Mouse (Mus musculus): Measurements from ENCODE around the gene Zfp286. TPM values are rescaled to one million over a fixed set of nuclear protein-coding genes. Genes with fewer than 3 reads are reported as not detected.

Zfp286 gene
- 31.8 and 34.0 TPM in 2 replicates for polyA plus RNA-seq (2016; fragmentation: Nextera tagmentation; extraction: Ambion mirVana)

DNA sequence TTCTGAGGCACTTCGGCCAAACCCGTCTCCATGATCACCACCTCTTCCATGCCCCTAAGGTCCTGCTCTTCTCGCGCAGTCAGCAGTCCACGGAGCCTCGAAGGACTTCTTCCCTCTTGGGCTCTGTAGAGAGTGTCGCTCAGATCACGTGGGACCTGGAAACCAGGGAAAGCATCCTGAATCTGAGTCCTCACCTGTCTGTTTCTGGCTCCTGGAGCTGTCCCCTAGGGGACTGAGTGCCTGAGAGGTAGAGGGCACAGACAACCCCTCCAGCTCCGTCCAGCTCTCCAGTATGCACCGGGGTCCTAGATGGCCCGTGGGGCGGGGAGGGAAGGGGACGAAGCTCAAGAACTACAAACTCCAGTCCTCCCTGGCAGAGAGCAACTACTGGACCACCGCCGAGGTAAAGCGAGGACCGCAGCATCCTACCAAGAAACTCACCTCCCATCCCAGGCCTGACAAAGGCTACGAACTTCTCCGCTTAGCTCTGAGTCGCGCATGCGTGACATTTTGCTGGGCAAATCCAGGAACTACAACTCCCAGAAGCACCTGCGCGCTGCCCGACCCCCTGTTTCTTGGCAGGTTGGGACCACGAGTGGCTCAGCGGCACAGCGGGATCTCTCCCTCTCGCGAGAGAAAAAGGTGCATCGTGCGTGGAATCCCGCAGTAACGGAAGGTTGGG is at the start of gene Zfp286:
Gene Zfp286 (minus strand): TSS at position 528 of the 682 bp plus-strand sequence.
- H3K9me3 ChIP-seq: peaks cover 1% of the 10 kb centered on the region; the same call in 1 of the 2 replicates
- 8% methylated on average over 34 of the region's 34 CpGs for WGBS

DNA sequence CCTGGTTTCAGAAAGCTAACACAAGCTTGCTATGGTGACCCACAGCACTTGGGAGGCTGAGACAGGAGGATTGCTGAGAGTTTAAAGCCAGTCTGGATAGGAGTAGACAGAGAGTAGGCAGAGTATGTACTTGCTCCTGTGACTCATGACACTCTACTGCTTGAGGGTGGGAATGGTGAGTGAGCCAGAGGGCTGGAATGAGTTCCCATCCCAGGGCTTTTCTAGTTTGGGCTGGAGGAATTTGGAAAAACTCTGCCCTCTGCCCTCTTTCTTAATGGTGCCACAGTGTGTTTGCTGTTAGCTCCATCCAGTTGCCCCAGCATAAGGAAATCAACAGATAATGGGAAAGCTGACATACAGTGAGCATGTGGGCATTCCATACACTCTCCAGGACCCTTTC is 42.6 kb upstream of the Zfp286 start:
- Histone ChIP-seq H3K36me3 (no peaks in the 10 kb centered on the region), H3K9me3 (no peaks in the 10 kb centered on the region)
- ATAC-seq (ENCODE audit: low FRiP score, low read depth): no peak

More for the DNA sequence above, at the start of gene Zfp286:
- H3K4me2 ChIP-seq (replicated peaks): peak within 1 kb of the TSS; percentile 75
- peak; percentile 97 for ATAC-seq (ENCODE audit: low FRiP score, low read depth)
- H3K36me3 ChIP-seq: peaks cover 19% of the 10 kb centered on the region
- no peaks in the 10 kb centered on the region for H3K27me3 ChIP-seq
- H3K27ac ChIP-seq (replicated peaks): no peak within 1 kb of the TSS
- peak within 1 kb of the TSS; percentile 63 for H3K4me3 ChIP-seq
- H3K9ac ChIP-seq (replicated peaks): peak within 1 kb of the TSS; percentile 78
- H3K4me1 ChIP-seq: peaks cover 13% of the 10 kb centered on the region

DNA sequence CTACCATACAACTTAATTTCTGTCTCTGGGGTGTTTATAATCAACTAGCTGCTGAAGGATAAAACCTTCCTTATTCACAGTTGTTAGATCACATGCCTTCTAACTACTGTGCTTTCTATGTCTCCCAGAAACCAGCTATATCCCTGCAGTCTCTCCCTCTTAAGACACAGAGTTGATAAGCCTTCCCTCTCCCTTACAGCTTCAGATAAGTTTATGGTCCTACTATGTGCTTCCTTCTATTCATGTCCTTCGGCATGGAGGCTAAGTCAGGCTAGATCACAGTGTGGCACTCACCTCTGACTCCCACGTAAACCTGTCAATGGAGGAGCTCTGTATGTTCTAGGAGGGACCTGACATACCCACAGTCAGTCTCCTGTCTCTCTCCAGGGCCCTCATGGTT is 41.1 kb upstream of the Zfp286 start:
- Histone ChIP-seq H3K36me3 (no peaks in the 10 kb centered on the region), H3K4me3 (no peak overlapping the region), H3K4me1 (no peaks in the 10 kb centered on the region), H3K9me3 (no peaks in the 10 kb centered on the region), H3K9ac (replicated peaks) (no peak overlapping the region), H3K4me2 (replicated peaks) (no peak overlapping the region), H3K27ac (replicated peaks) (no peak overlapping the region), H3K27me3 (no peaks in the 10 kb centered on the region)
- ATAC-seq (ENCODE audit: low FRiP score, low read depth): no peak
- WGBS: 83% methylated on average over 2 of the region's 2 CpGs

More for the DNA sequence above, 42.6 kb upstream of the Zfp286 start:
- Histone ChIP-seq H3K9ac (replicated peaks) (no peak overlapping the region), H3K4me2 (replicated peaks) (no peak overlapping the region), H3K4me1 (no peaks in the 10 kb centered on the region), H3K4me3 (no peak overlapping the region), H3K27ac (replicated peaks) (no peak overlapping the region), H3K27me3 (no peaks in the 10 kb centered on the region)

DNA sequence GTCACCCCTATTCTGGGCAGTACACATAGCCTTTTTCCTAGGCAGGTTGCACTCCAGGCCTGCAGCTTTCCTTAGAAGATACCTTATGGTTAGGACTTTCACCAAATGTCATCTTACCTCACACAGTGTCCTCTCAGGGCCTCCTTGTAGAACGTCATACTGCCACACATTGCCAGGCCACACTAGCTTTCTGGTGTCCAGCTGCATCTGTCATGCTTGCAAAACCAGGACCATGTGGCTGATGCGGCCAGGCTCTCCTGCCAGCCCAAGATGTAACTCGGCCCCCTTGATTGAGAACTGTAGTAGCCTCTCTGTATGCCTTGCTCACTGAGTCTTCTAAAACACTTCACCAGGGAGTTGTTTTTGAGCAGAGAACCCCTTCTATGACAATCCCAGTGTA is 38.6 kb upstream of the Zfp286 start:
- WGBS: 82% methylated on average over 3 of the region's 3 CpGs
- ATAC-seq (ENCODE audit: low FRiP score, low read depth): no peak
- Histone ChIP-seq H3K4me1 (no peaks in the 10 kb centered on the region), H3K27ac (replicated peaks) (no peak overlapping the region), H3K9ac (replicated peaks) (no peak overlapping the region), H3K4me2 (replicated peaks) (no peak overlapping the region), H3K27me3 (no peaks in the 10 kb centered on the region), H3K9me3 (no peaks in the 10 kb centered on the region), H3K4me3 (no peak overlapping the region), H3K36me3 (no peaks in the 10 kb centered on the region)

DNA sequence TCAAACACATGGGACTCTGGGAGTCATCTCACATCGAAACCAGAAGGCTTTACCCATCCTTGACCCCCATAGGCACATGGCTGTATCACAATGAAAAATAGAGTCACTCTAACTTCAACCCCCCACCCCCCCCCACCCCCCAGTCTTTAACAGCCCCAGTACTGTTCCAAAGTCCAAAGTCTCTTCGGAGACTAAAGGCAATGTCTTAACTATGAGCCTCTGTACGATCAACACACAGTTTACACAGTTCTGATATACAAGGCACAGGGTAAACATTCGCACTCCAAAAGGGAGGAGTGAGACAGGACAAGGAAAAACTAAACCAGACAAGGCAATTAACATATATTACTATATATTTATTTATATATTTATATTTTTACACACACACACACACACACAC is 37.9 kb upstream of the Zfp286 start:
- Histone ChIP-seq H3K4me1 (no peaks in the 10 kb centered on the region), H3K36me3 (no peaks in the 10 kb centered on the region), H3K9ac (replicated peaks) (no peak overlapping the region), H3K27ac (replicated peaks) (no peak overlapping the region), H3K4me2 (replicated peaks) (no peak overlapping the region), H3K9me3 (no peaks in the 10 kb centered on the region), H3K27me3 (no peaks in the 10 kb centered on the region), H3K4me3 (no peak overlapping the region)
- WGBS: 80% methylated on average over 4 of the region's 4 CpGs
- ATAC-seq (ENCODE audit: low FRiP score, low read depth): no peak

DNA sequence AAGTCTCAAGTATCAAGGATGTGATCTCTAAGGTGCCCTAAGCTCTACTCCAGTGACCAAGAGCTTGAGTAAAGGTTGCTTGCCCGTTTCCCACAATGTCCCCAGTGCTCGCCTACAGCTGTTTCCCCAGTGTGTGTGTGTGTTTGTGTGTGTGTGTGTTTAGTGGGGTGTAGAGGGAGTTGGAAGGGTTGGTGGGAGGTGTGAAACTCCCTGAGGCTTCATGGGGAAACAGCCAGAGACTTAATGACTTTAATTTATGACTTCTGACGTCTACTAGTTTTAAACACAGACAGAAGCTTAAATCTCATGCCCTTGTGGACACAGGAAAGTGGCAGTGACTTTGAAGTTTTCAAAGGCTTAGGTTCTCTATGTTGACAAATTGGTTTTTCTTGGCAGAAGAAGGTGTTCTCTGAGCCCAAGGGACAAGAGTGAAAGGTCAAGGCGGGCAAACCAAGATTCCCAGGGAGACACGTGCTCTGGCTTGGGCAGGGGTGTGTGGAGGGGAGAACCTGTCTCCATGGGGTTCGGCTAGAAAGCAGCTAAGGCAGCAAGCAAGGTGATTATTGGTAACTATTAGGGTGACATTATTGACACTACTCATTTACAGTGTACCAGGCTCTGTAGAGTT is 37.0 kb upstream of the Zfp286 start:
- Histone ChIP-seq H3K27ac (replicated peaks) (no peak overlapping the region), H3K27me3 (no peaks in the 10 kb centered on the region), H3K4me3 (no peak overlapping the region), H3K9me3 (no peaks in the 10 kb centered on the region), H3K4me2 (replicated peaks) (no peak overlapping the region), H3K4me1 (no peaks in the 10 kb centered on the region), H3K9ac (replicated peaks) (no peak overlapping the region), H3K36me3 (no peaks in the 10 kb centered on the region)
- WGBS: 78% methylated on average over 6 of the region's 6 CpGs
- ATAC-seq (ENCODE audit: low FRiP score, low read depth): no peak

DNA sequence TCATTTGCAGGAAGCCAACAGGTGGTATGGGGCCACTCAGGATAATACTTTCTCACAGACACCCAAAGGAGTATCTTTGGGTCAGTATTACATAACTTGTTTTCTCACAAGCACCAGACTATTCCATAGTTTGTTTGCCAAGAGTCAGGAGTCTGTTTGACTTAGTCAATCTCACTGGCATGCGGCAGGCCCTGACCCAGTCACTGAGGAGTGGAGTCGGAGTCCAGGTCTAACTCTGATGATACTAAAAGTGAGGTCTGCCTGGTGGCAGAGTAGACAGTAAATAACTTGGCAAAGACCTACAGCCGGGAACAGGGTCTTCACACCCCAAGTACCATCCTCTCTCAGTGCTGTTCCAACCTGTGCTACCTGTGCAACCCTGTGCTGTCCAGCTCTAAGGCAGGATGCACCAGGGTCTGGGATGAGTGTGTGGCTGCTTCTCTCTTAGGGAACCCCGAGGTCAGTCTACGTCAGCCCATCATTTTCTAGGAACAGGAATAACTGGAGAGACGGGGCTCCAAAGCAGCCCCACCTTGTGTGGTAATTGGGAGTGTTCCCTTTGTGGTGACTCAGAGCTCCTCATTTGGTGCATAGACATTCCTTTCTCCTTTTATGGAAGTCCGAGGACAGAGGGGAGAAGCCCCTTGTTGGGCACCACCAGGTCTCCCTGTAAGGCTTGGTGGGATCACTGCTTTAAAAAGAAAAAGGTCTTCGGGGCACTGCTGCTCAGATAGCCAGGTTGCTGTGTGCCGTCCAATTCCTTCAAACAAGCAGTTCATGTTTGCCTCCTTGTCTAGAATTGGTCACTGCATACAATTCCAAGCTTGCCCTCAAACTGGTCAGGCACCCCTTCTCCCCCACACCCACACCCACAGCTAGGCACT is 36.2 kb upstream of the Zfp286 start:
- WGBS: 82% methylated on average over 9 of the region's 9 CpGs
- ATAC-seq (ENCODE audit: low FRiP score, low read depth): no peak
- H3K27me3 ChIP-seq: peaks cover 2% of the 10 kb centered on the region; the same call in 1 of the 2 replicates
- no peaks in the 10 kb centered on the region for H3K36me3 ChIP-seq
- no peak overlapping the region for H3K27ac ChIP-seq (replicated peaks)
- no peaks in the 10 kb centered on the region for H3K9me3 ChIP-seq
- no peak overlapping the region; the same call in 1 of the 2 replicates for H3K9ac ChIP-seq (replicated peaks)
- H3K4me3 ChIP-seq: no peak overlapping the region
- no peak overlapping the region for H3K4me2 ChIP-seq (replicated peaks)
- peaks cover 7% of the 10 kb centered on the region for H3K4me1 ChIP-seq

DNA sequence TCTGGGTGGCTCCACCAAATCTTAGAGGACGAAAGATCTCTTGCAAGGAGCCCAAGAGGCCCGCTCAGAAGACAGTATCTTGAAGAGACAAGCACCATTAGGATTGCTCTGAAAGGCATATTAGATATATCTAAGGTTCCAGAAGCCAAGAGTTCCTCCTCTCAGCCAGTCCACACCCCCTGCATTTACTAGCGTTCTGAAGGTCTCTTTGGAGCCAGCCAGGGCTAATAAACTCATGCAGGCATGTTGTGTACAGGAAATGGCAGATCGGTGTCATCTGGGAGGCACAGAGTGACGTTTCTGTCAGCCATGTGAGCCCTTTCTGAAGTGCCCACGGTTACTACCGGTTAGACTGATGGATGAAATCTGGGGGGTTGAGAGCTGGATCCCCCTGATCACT is 34.9 kb upstream of the Zfp286 start:
- no peaks in the 10 kb centered on the region for H3K9me3 ChIP-seq
- H3K27me3 ChIP-seq: peaks cover 9% of the 10 kb centered on the region; the same call in 1 of the 2 replicates
- peaks cover 14% of the 10 kb centered on the region for H3K4me1 ChIP-seq
- no peak for ATAC-seq (ENCODE audit: low FRiP score, low read depth)
- no peaks in the 10 kb centered on the region for H3K36me3 ChIP-seq
- H3K9ac ChIP-seq (replicated peaks): no peak overlapping the region
- H3K27ac ChIP-seq (replicated peaks): no peak overlapping the region
- no peak overlapping the region for H3K4me2 ChIP-seq (replicated peaks)
- H3K4me3 ChIP-seq: no peak overlapping the region
- 82% methylated on average over 7 of the region's 7 CpGs for WGBS

DNA sequence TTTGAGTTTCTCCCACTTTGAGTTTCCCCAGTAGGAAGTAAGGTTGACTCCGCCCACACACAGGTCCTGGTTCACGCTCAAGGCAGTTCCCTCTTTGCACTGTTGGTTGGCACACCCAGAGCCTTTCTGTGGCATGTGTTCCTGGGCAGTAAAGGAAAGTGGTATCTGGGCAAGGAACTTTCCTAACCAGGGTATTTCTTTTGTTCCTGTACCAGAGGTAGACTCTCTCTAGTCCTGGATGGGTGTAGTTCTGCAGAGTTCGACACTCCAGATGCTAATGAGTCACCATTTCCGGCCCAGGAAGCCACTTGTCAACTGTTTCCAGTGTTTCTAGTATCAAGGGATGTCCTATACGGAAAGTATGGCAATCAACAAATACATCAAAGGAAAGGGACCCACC is 32.6 kb upstream of the Zfp286 start:
- ATAC-seq (ENCODE audit: low FRiP score, low read depth): no peak
- H3K4me2 ChIP-seq (replicated peaks): no peak overlapping the region; the same call in 1 of the 2 replicates
- no peak overlapping the region for H3K9ac ChIP-seq (replicated peaks)
- peaks cover 11% of the 10 kb centered on the region; the same call in 1 of the 2 replicates for H3K27me3 ChIP-seq
- H3K27ac ChIP-seq (replicated peaks): no peak overlapping the region
- H3K36me3 ChIP-seq: no peaks in the 10 kb centered on the region
- no peak overlapping the region for H3K4me3 ChIP-seq
- no peaks in the 10 kb centered on the region for H3K9me3 ChIP-seq
- 83% methylated on average over 5 of the region's 5 CpGs for WGBS
- H3K4me1 ChIP-seq: peaks cover 14% of the 10 kb centered on the region

DNA sequence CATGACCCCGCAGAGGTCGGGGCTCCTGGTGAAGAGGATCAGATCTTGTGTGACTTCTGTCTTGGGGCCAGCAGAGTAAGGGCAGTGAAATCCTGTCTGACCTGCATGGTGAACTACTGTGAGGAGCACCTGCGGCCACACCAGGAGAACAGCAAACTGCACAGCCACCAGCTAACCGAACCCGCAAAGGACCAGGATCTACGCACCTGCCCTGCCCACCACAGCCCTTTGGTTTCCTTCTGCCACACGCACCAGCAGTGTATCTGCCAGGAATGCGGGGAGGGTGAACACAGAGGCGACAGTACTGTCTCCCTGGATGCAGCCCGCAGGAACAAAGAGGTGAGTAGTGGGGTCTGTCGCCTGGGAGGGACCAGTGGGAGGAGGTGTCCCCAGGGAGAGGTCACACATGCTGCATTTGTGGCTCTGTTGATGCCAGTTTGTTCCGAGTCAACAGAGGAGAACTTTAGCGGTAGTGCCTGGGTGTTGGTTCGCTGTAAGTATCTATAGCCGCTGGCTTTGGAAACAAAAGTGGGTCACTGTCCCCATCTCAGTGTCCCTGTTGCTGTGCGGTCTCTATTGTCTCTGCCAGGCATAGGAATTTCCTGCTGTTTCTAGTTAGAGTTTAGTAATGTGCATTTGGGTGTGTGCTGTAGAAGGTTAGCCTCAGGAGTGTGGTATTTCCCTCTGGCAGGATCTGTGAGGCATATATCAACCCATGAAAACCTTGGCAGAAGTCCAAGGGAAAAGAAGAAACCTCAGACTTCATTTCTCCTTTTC is 31.6 kb upstream of the Zfp286 start:
- peak overlapping the region; percentile 49 for H3K9ac ChIP-seq (replicated peaks)
- H3K4me1 ChIP-seq: peaks cover 14% of the 10 kb centered on the region
- 27% methylated on average over 16 of the region's 16 CpGs for WGBS
- H3K9me3 ChIP-seq: no peaks in the 10 kb centered on the region
- peak overlapping the region; percentile 54 for H3K4me2 ChIP-seq (replicated peaks)
- H3K36me3 ChIP-seq: no peaks in the 10 kb centered on the region
- H3K27ac ChIP-seq (replicated peaks): no peak overlapping the region; the same call in 1 of the 2 replicates
- no peak for ATAC-seq (ENCODE audit: low FRiP score, low read depth)
- peak overlapping the region; percentile 35 for H3K4me3 ChIP-seq
- peaks cover 11% of the 10 kb centered on the region; the same call in 1 of the 2 replicates for H3K27me3 ChIP-seq

DNA sequence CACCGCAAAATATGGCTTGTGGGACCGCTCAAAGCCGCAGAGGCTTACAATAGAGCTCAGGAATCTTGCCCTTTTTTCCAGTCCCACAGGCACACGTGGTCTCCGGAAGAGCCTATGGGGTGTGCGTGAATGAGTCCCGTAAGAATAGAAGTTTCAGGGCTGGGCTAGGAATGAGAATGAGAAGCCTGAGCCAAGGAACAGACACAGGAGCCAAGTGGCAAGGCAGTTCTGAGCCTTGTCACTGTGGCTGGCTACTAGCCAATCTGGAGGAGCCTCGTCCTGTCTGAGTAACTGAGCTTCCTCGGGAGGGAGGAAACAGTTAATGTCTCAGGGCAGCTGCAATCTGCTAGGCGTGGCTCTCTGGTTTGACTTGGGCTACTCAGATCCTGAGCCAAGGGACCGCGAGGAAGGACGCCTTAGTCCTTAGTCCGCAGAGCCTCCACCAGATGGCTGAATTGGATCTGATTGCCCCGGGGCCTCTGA is 30.8 kb upstream of the Zfp286 start, which contains the start of gene Trim16:
Gene Trim16 (plus strand): TSS at position 173 of the 483 bp plus-strand sequence.
- peaks cover 14% of the 10 kb centered on the region for H3K4me1 ChIP-seq
- H3K27ac ChIP-seq (replicated peaks): no peak within 1 kb of the TSS; the same call in 1 of the 2 replicates
- H3K9ac ChIP-seq (replicated peaks): peak within 1 kb of the TSS; percentile 49
- H3K4me2 ChIP-seq (replicated peaks): peak within 1 kb of the TSS; percentile 54
- ATAC-seq (ENCODE audit: low FRiP score, low read depth): peak; percentile 62
- H3K27me3 ChIP-seq: peaks cover 11% of the 10 kb centered on the region; the same call in 1 of the 2 replicates
- WGBS: 14% methylated on average over 15 of the region's 15 CpGs
- H3K36me3 ChIP-seq: no peaks in the 10 kb centered on the region
- H3K4me3 ChIP-seq: peak within 1 kb of the TSS; percentile 35
- H3K9me3 ChIP-seq: no peaks in the 10 kb centered on the region

All from midbrain, embryonic 12.5 days (tissue).